Mouse (Mus musculus) C2C12 (cell line): ENCODE measurements at regions not wholly inside any gene's neighbourhood (a gene's known extent, or its start where the extent isn't known, plus 50 kb on each side); places are given as distances from the start of the nearest gene placed in this dataset.

Experiments
- CTCF ChIP-seq: IDR thresholded peaks from one replicate; pipeline ENCODE4 v1.5.1; 2011; ENCODE audit not compliant: control insufficient read depth, insufficient read depth, insufficient read length
- USF1 ChIP-seq: IDR thresholded peaks from one replicate; pipeline ENCODE4 v1.6.1; 2011; ENCODE audit warnings: low read depth, mild to moderate bottlenecking, control low read depth, moderate library complexity

GRCm38 (mm10) chr11:63412364-63412991, 283.7 kb downstream of the Pmp22 start:
- TF ChIP-seq USF1 (no peak), CTCF (no peak)
